Mouse (Mus musculus) common myeloid progenitor, adult 5-6 weeks (primary cell): ENCODE measurements at regions not wholly inside any gene's neighbourhood (a gene's known extent, or its start where the extent isn't known, plus 50 kb on each side); places are given as distances from the start of the nearest gene placed in this dataset.

Experiments
- ATAC-seq: replicated peaks from 2 replicates; pipeline ENCODE4 v1.8.0; 2016; ENCODE audit warnings: low read depth, mild to moderate bottlenecking, moderate TSS enrichment, inconsistent platforms; ENCODE audit not compliant: poor library complexity, severe bottlenecking

DNA sequence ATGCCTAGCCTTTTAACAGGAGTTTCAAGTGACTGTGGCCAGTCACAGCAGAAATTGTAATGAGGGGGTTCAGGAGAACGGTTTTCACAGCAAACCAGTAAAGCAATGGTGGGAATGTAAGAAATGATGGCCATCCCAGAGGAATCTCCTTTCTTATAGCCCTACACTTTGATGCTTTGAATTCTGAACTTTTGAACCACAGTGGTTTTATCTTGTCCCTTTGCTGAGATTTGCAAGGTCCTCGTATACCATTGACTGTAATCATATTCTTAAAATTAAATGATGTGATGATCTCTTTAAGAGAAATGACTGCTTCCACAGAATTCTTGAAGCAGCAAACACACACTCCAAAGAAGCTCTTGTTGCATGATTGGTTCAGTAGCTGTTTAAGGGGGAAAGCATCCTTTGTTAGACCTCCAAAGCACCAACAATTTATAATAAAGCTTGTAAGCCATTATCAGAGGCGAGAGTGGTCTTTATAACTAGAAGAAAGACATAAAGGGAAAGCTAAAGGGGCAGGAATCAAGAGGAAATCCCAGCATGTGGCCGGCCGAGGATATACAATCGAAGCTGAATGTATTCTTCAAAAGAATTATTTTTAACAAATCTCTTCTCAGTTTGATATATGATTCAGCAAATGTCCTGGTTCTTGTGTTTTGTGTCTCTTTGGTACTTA, 56.3 kb upstream of the Robo2 start:
- ATAC-seq: no peak

DNA sequence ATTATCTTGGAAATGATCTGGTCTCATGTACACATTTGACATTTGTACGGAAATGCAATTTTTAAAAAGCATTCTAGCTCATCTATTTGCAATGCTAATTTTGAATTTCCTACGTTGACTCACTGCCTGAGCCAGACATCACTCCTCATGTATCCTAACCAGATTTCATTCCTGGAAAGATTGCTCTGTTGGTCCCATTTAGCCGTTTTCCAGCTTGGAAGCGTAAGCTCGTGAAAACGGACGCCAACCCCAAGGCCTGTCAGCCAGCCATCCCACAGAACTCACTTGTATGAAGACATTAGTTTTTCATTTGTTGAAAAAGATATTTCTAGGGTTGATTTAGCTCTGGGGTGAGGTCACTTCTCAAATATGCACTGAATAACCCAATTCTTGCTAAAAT, 55.5 kb upstream of the Robo2 start:
- ATAC-seq: no peak

DNA sequence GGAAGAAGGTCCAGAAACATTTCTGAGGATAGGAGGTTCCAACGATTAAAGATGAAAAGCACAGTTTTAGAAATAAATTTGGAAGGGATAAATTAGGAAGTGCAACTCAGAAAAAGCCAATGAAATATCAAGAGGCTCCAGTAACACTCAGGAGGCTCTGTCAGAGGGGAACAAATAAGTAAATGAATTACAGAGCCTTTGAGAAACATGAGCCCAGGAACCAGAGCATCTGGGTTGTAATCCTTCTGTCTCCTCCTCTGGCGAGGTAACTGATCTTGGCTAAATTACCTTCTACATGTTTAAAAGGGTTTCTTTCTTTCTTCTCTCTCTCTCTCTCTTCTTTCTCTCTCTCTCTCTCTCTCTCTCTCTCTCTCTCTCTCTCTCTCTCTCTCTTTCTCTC, 53.2 kb upstream of the Robo2 start:
- ATAC-seq: no peak

DNA sequence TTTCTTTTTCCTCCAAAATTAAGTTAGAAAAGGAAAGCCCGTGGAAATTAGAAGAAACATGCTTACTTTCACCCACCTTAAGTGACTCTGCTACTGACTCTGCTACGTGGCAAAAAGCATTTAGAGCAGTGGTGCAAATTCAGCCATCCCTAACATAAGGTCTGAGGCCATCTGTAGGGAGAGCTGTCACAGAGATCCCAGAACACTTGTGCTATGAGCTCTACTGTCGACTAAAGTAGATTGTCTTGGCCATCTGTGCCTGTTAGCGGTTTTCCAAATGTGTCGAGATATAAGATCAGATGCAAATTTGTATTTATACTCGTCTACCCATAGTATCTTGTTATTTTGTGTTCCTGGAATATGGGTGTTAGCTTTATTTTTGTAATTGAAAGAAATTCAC, 52.7 kb upstream of the Robo2 start:
- no peak for ATAC-seq

DNA sequence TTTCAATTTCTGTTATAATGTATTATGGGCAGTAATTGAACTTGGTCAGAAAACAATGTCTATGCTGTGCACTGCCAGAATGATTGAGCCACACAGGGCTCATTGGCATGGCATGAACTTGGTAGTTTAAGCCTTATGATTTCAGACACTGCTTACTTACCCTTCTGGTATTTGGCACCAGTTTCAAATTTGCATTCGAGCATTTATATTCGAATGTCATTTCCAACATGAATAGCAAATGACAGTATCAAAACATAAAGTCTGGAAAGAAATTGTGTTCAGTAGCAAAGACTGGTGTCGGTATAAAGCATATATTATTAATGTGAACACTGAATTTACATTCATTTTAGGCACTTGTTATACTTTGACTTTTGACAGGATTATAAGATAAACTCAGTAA, 50.8 kb upstream of the Robo2 start:
- no peak for ATAC-seq
